Mouse (Mus musculus) bone marrow, adult 2 months (tissue): ENCODE data around the gene Shc4. TPM values are rescaled to one million over a fixed set of nuclear protein-coding genes. Genes with fewer than 3 reads are reported as not detected.

ENCODE experiments used
- H3K27ac ChIP-seq: fragments of 200-500 bp; 2 replicates; pipeline ENCODE4 v1.5.1; 2012; ENCODE audit warnings: low read depth, mild to moderate bottlenecking, control low read depth, inconsistent platforms, low read length; ENCODE audit not compliant: control insufficient read depth, poor library complexity, insufficient read depth
- H3K4me1 ChIP-seq: fragments of 200-500 bp; 2 replicates; pipeline ENCODE4 v1.6.1; 2011; ENCODE audit warnings: low read length; ENCODE audit not compliant: control insufficient read depth, insufficient read depth
- H3K4me3 ChIP-seq: fragments of 200-500 bp; replicated peaks from 2 replicates; pipeline ENCODE3; 2011; ENCODE audit warnings: mild to moderate bottlenecking, low read depth, low read length, control low read depth; ENCODE audit not compliant: control insufficient read depth
- CTCF ChIP-seq: fragments of 200-500 bp; IDR thresholded peaks from 2 replicates; pipeline ENCODE4 v1.5.1; 2011; ENCODE audit warnings: low read length, control low read depth; ENCODE audit not compliant: control insufficient read depth, insufficient read depth
- POLR2A ChIP-seq: fragments of 200-500 bp; IDR thresholded peaks from 2 replicates; pipeline ENCODE4 v1.6.1; 2011; ENCODE audit warnings: low read depth, mild to moderate bottlenecking, control low read depth, low read length, borderline replicate concordance; ENCODE audit not compliant: control insufficient read depth
- WGBS: fragments of 180-500 bp; shearing (Covaris S2); methylation state at CpG from one replicate; pipeline ENCODE4 v1.1.7; 2018; 5-methylcytosine and 5-hydroxymethylcytosine counted together
- polyA plus RNA-seq: library from polyadenylated mRNA; stranded (reverse); fragments of >200 nt; gene quantifications from 2 replicates; pipeline ENCODE4 v1.2.4, GENCODE M21; 2011; ENCODE audit warnings: low replicate concordance; ENCODE audit not compliant: missing spikeins, insufficient read depth, insufficient read length

Shc4 gene
- polyA plus RNA-seq, 1 experiment: not detected

DNA sequence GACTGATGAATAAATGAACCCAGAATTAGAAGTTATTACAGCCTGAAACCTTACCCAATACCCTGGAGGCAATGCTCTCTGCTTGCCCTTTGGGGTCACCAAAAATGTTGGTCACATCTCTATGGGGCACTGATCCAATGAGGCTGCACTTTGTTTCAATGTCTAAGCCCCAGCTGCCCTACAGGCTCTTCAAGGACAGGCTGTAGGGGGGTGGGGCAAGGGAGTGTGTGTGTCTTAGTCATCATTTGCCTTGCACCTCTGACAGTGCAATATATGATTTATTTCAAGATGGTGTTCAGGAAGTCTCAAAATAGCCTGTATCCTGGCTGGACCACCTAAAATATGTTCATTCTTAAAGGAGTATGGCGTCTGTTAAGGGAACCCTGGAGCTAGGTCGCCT, 22.3 kb downstream of the Shc4 start:
- Histone ChIP-seq H3K4me1 (no peaks in the 10 kb centered on the region), H3K4me3 (no peak overlapping the region), H3K27ac (no peak overlapping the region)
- no peak for TF ChIP-seq POLR2A
- TF ChIP-seq CTCF: no peak
- 60% methylated on average over 2 of the region's 2 CpGs for WGBS

GRCm38 (mm10) chr2:125696219-125696618, 27.7 kb downstream of the Shc4 start:
- WGBS: 62% methylated on average over 2 of the region's 2 CpGs
- Histone ChIP-seq H3K4me1 (no peaks in the 10 kb centered on the region), H3K27ac (no peak overlapping the region), H3K4me3 (no peak overlapping the region)
- TF ChIP-seq CTCF (no peak), POLR2A (no peak)

- Histone ChIP-seq H3K27ac (no peak overlapping the region), H3K4me1 (no peaks in the 10 kb centered on the region), H3K4me3 (no peak overlapping the region)
- WGBS: 72% methylated on average over 2 of the region's 2 CpGs
- no peak for TF ChIP-seq CTCF
- no peak for TF ChIP-seq POLR2A
Observed at GRCm38 (mm10) chr2:125694798-125695197, 29.1 kb downstream of the Shc4 start.

GRCm38 (mm10) chr2:125692010-125692409, 31.9 kb downstream of the Shc4 start:
- no peaks in the 10 kb centered on the region for H3K4me1 ChIP-seq
- H3K4me3 ChIP-seq: no peak overlapping the region
- H3K27ac ChIP-seq: no peak overlapping the region
- no peak for TF ChIP-seq CTCF
- no peak for TF ChIP-seq POLR2A
- 12% methylated on average over 2 of the region's 2 CpGs for WGBS

DNA sequence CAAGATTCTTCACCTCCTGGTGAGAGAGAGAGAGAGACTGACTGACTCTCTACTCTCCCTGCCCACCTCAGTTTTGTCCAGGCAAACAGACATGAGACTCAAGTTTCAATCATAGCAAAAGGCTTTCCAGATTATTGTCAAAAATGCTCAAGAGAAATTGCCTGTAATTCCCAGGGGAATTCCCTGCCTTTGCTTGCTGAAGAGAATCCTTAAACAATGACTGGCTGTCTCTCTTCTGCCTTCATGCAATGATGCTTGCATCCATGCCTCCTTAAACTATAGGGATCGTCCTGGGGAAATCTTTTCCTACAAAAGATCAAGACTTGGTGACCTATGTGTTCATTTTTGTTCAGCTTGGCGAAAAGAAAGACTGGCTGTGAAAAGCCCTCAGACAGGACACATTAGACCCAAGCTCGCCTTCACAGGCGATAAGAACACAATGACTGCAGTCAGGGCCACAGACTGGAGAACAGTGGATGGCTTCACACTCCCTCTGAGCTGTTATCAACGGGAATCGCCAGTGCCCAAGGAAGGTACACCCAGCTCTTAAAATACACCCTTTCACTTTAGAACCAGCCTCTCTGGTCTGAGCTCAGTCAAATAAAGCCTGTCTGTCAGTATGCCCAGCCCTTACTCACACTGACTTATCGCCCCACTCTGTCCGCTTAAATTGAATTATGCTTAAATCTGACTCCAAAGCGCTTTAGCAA, 38.4 kb downstream of the Shc4 start:
- Histone ChIP-seq H3K4me1 (no peaks in the 10 kb centered on the region; the same call in 1 of the 2 replicates), H3K4me3 (no peak overlapping the region), H3K27ac (no peak overlapping the region)
- TF ChIP-seq POLR2A (no peak), CTCF (no peak)
- 80% methylated on average over 9 of the region's 9 CpGs for WGBS

- Histone ChIP-seq H3K27ac (no peak overlapping the region), H3K4me1 (no peaks in the 10 kb centered on the region; the same call in 1 of the 2 replicates), H3K4me3 (no peak overlapping the region)
- TF ChIP-seq CTCF: no peak
- no peak for TF ChIP-seq POLR2A
- 80% methylated on average over 10 of the region's 10 CpGs for WGBS
Observed at GRCm38 (mm10) chr2:125684559-125685440, 39.1 kb downstream of the Shc4 start.

DNA sequence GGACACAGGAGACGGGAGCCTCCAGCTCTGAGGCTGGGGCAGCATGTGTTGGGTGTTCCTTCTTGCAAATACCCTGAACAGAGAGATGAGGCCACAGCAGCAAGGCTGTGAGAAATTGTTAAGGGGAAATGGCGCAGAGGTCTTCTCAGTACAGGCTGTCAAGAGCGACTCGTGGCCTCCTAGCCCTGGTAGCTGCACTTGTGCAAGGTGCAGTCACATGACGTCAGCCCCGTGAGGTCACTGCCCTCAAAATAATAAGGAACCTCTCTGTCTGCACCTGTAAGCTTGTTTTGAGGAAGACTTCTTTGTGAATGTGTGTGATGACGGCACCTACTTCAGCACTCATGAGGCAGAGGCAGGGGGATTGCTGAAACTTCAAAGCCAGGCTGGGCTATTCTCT, 40.1 kb downstream of the Shc4 start:
- Histone ChIP-seq H3K4me3 (no peak overlapping the region), H3K27ac (no peak overlapping the region), H3K4me1 (no peaks in the 10 kb centered on the region; the same call in 1 of the 2 replicates)
- TF ChIP-seq POLR2A (no peak), CTCF (no peak)
- 35% methylated on average over 7 of the region's 7 CpGs for WGBS

DNA sequence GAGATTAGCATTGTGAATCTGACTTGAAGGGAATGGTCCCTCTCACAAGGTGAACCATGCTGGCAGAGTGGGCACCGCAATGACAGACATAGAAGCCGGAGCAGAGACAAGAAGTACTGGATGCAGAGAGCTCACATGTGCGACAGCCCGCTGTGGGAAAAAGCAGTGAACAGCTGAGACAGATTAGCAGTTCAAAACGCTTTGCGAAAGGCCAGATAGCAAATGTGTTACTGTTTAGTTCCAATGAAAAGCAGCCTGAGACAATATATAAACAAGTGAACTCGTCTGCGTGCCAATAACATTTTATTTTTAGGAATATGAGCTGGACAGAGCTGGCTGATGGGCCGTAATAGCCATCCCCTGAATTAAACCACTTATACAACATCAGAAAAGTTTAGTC, 42.1 kb downstream of the Shc4 start:
- Histone ChIP-seq H3K4me1 (no peaks in the 10 kb centered on the region; the same call in 1 of the 2 replicates), H3K27ac (no peak overlapping the region), H3K4me3 (no peak overlapping the region)
- WGBS: 83% methylated on average over 9 of the region's 9 CpGs
- TF ChIP-seq POLR2A (no peak), CTCF (no peak)
